Mouse (Mus musculus) limb, embryonic 14.5 days (tissue): ENCODE measurements at regions not wholly inside any gene's neighbourhood (a gene's known extent, or its start where the extent isn't known, plus 50 kb on each side); places are given as distances from the start of the nearest gene placed in this dataset.

Experiments
- ATAC-seq: fragments of 200-750 bp; cut with Nextera tagmentation; 2 replicates; pipeline ENCODE4 v1.8.0; 2017; ENCODE audit warnings: low read depth, moderate number of reproducible peaks, moderate TSS enrichment; ENCODE audit not compliant: low FRiP score
- DNase-seq: peaks from one replicate; pipeline ENCODE4 v3.0.0-alpha.2; 2015; ENCODE audit warnings: low spot score
- H3K27ac ChIP-seq: fragments of 300-500 bp; sonication (generic); replicated peaks from 2 replicates; pipeline ENCODE4 v1.5.1; 2014; ENCODE audit warnings: low read depth, mild to moderate bottlenecking, low read length, moderate library complexity, mixed read lengths
- H3K27me3 ChIP-seq: fragments of 300-500 bp; sonication (generic); 2 replicates; pipeline ENCODE4 v1.6.1; 2014; ENCODE audit warnings: low read length, mixed read lengths; ENCODE audit not compliant: control insufficient read depth, insufficient read depth
- H3K36me3 ChIP-seq: fragments of 300-500 bp; sonication (generic); 2 replicates; pipeline ENCODE4 v1.6.1; 2014; ENCODE audit warnings: mild to moderate bottlenecking, low read length, moderate library complexity, mixed read lengths; ENCODE audit not compliant: control insufficient read depth, insufficient read depth
- H3K4me1 ChIP-seq: fragments of 300-500 bp; sonication (generic); 2 replicates; pipeline ENCODE4 v1.6.1; 2014; ENCODE audit warnings: antibody characterized with exemption, low read length, mixed read lengths; ENCODE audit not compliant: control insufficient read depth, insufficient read depth
- H3K4me2 ChIP-seq: fragments of 300-500 bp; sonication (generic); replicated peaks from 2 replicates; pipeline ENCODE4 v1.6.1; 2014; ENCODE audit warnings: low read depth, mild to moderate bottlenecking, low read length, moderate library complexity; ENCODE audit not compliant: severe bottlenecking
- H3K4me3 ChIP-seq: fragments of 300-500 bp; sonication (generic); replicated peaks from 2 replicates; pipeline ENCODE4 v1.5.1; 2014; ENCODE audit warnings: low read length
- H3K9ac ChIP-seq: fragments of 300-500 bp; sonication (generic); 2 replicates; pipeline ENCODE4 v1.6.1; 2014; ENCODE audit warnings: mild to moderate bottlenecking, low read depth, low read length, moderate library complexity; ENCODE audit not compliant: severe bottlenecking
- H3K9me3 ChIP-seq: fragments of 300-500 bp; sonication (generic); 2 replicates; pipeline ENCODE4 v1.6.1; 2016; ENCODE audit warnings: low read length; ENCODE audit not compliant: control insufficient read depth
- POLR2A ChIP-seq: fragments of 200-500 bp; IDR thresholded peaks from 2 replicates; pipeline ENCODE4 v1.8.0; 2012; ENCODE audit warnings: inconsistent platforms, mild to moderate bottlenecking, moderate library complexity, borderline replicate concordance; ENCODE audit not compliant: insufficient read depth, insufficient read length; ENCODE audit errors: extremely low read depth
- WGBS: fragments of 180-500 bp; shearing (Covaris S2); extraction: QIAGEN DNeasy Blood & Tissue Kit; methylation state at CpG from one replicate; pipeline ENCODE4 v1.1.7; 2014; 5-methylcytosine and 5-hydroxymethylcytosine counted together

- H3K27me3 ChIP-seq, result no peaks in the 10 kb centered on the region
- no peak for DNase-seq
Observed at GRCm38 (mm10) chr8:33108914-33109313, 319.6 kb upstream of the 5930422O12Rik start.

DNA sequence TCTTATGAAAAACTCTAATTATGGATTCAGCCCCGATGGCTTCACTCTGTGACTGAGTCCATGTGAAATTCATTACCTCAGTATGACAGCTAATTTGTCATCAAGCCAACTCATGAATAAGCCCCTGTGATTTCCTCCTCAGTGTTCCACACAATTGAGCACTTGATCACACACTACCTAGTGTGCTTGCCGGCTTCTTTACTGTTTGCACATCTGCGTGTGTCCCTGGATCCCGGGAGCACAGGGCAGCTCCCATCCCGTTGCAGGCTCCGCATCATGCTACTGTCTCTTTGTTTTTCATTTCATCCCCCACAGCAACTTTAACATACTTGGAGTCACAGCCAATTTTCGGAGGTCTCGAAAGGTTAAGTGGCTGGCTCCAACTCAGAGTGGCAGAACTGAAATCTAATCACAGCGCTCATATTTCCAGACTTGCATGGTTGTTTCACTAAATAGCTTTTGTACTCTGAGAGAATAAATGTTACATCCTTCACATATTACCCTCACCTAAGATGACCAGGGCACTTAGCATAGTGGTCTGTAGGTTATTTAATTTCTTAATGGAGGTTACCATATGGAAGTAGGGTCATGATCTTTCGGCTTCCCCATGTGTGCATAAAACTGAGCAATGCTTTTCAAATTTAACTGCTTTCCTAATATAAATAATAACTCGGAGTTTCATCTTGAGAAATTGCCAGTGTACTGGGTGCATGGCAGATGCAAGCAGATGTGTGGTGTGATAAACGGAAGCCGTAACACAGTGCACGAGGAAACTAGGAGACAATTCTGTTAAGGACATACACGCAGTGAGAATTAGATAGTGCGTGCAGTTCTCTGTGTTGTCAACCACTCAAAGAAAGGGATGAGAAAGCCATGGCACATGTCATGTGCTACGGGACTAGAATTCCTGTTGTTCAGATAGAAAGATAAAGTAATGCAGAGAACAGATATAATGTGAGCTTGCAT, 313.0 kb upstream of the 5930422O12Rik start:
- DNase-seq (no peak), ATAC-seq (no peak)
- WGBS, result 69% methylated on average over 17 of the region's 17 CpGs
- Histone ChIP-seq H3K4me3 (no peak overlapping the region), H3K27ac (no peak overlapping the region), H3K4me2 (no peak overlapping the region), H3K9me3 (no peaks in the 10 kb centered on the region), H3K27me3 (no peaks in the 10 kb centered on the region), H3K36me3 (no peaks in the 10 kb centered on the region), H3K9ac (no peak overlapping the region), H3K4me1 (no peaks in the 10 kb centered on the region)
- TF ChIP-seq POLR2A, result no peak

More at GRCm38 (mm10) chr8:33108914-33109313, 319.6 kb upstream of the 5930422O12Rik start:
- Histone ChIP-seq H3K4me2 (no peak overlapping the region), H3K4me3 (no peak overlapping the region), H3K4me1 (no peaks in the 10 kb centered on the region), H3K9me3 (no peaks in the 10 kb centered on the region), H3K27ac (no peak overlapping the region), H3K9ac (no peak overlapping the region), H3K36me3 (no peaks in the 10 kb centered on the region)
- TF ChIP-seq POLR2A, result no peak
- ATAC-seq, result no peak
- WGBS, result 84% methylated on average over 3 of the region's 3 CpGs

GRCm38 (mm10) chr8:33123061-33123587, 305.4 kb upstream of the 5930422O12Rik start:
- H3K9me3 ChIP-seq, result no peaks in the 10 kb centered on the region
- 75% methylated on average over 3 of the region's 3 CpGs for WGBS
- H3K4me1 ChIP-seq, result no peaks in the 10 kb centered on the region
- no peak for DNase-seq
- TF ChIP-seq POLR2A, result no peak
- no peak overlapping the region for H3K4me3 ChIP-seq
- H3K27me3 ChIP-seq, result no peaks in the 10 kb centered on the region
- no peak for ATAC-seq
- H3K27ac ChIP-seq, result no peak overlapping the region
- H3K4me2 ChIP-seq, result no peak overlapping the region
- H3K9ac ChIP-seq, result no peak overlapping the region
- H3K36me3 ChIP-seq, result no peaks in the 10 kb centered on the region

- Histone ChIP-seq H3K4me1 (no peaks in the 10 kb centered on the region), H3K36me3 (no peaks in the 10 kb centered on the region), H3K27ac (no peak overlapping the region), H3K4me2 (no peak overlapping the region), H3K9ac (no peak overlapping the region), H3K9me3 (no peaks in the 10 kb centered on the region), H3K4me3 (no peak overlapping the region), H3K27me3 (no peaks in the 10 kb centered on the region)
- ATAC-seq (no peak), DNase-seq (no peak)
- WGBS, result 86% methylated on average over 2 of the region's 2 CpGs
- no peak for TF ChIP-seq POLR2A
Observed at GRCm38 (mm10) chr8:33126981-33127380, 301.5 kb upstream of the 5930422O12Rik start.

DNA sequence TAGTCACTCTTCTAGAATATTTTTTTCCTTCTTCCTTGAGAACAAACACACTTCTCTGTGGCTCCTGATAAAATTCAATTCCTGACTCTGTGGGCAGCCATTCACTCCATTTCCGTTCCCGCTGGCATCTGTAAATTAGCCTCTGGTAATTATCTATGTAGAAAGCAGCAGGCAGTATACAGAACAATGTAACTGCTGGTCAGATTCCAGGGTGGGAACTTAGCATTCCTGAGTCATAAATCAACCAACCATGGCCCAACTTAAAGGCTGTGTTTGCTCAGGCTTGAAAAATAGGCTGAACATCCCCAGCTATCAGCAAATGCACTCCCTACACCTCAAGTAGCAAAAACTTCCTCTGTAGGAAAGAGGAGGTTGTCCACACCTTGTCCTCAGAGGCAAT, 289.6 kb upstream of the 5930422O12Rik start:
- Histone ChIP-seq H3K4me1 (no peaks in the 10 kb centered on the region), H3K27me3 (no peaks in the 10 kb centered on the region), H3K9ac (no peak overlapping the region), H3K9me3 (no peaks in the 10 kb centered on the region), H3K36me3 (no peaks in the 10 kb centered on the region), H3K27ac (no peak overlapping the region), H3K4me2 (no peak overlapping the region), H3K4me3 (no peak overlapping the region)
- WGBS, result 20% methylated on average over 2 of the region's 2 CpGs
- DNase-seq, result no peak
- ATAC-seq, result no peak
- no peak for TF ChIP-seq POLR2A
